Mouse (Mus musculus) midbrain, postnatal 0 days (tissue): ENCODE data around the gene Izumo4. TPM values are rescaled to one million over a fixed set of nuclear protein-coding genes. Genes with fewer than 3 reads are reported as not detected.

Experiments used
- ATAC-seq: fragments of 200-750 bp; cut with Nextera tagmentation; 2 replicates; pipeline ENCODE4 v1.8.0; 2017; ENCODE audit warnings: moderate number of reproducible peaks, mild to moderate bottlenecking, moderate TSS enrichment, moderate library complexity; ENCODE audit not compliant: low FRiP score
- DNase-seq: peaks from one replicate; pipeline ENCODE4 v3.0.0-alpha.2; 2015; ENCODE audit warnings: low spot score
- H3K27ac ChIP-seq: fragments of 300-500 bp; sonication (generic); 2 replicates; pipeline ENCODE4 v1.5.1; 2014; ENCODE audit warnings: low read depth, mild to moderate bottlenecking, low read length, mixed read lengths
- H3K27me3 ChIP-seq: fragments of 300-500 bp; sonication (generic); 2 replicates; pipeline ENCODE4 v1.6.1; 2014; ENCODE audit warnings: low read length, control low read depth, mixed read lengths; ENCODE audit not compliant: insufficient read depth
- H3K36me3 ChIP-seq: fragments of 300-500 bp; sonication (generic); 2 replicates; pipeline ENCODE4 v1.6.1; 2014; ENCODE audit warnings: low read length, control low read depth, mixed read lengths; ENCODE audit not compliant: insufficient read depth
- H3K4me1 ChIP-seq: fragments of 300-500 bp; sonication (generic); 2 replicates; pipeline ENCODE4 v1.6.1; 2014; ENCODE audit warnings: mild to moderate bottlenecking, control low read depth, antibody characterized with exemption, low read length, mixed read lengths; ENCODE audit not compliant: insufficient read depth
- H3K4me2 ChIP-seq: fragments of 300-500 bp; sonication (generic); 2 replicates; pipeline ENCODE4 v1.6.1; 2014; ENCODE audit warnings: low read depth, mild to moderate bottlenecking, low read length, mixed read lengths; ENCODE audit not compliant: poor library complexity, severe bottlenecking
- H3K4me3 ChIP-seq: fragments of 300-500 bp; sonication (generic); 2 replicates; pipeline ENCODE4 v1.5.1; 2014; ENCODE audit warnings: low read depth, mild to moderate bottlenecking, low read length, moderate library complexity
- H3K9ac ChIP-seq: fragments of 300-500 bp; sonication (generic); replicated peaks from 2 replicates; pipeline ENCODE4 v1.6.1; 2014; ENCODE audit warnings: mild to moderate bottlenecking, low read length, moderate library complexity, mixed read lengths; ENCODE audit not compliant: poor library complexity, severe bottlenecking
- H3K9me3 ChIP-seq: fragments of 300-500 bp; sonication (generic); 2 replicates; pipeline ENCODE4 v1.6.1; 2016; ENCODE audit warnings: low read length, control low read depth
- CTCF ChIP-seq: IDR thresholded peaks from 2 replicates; pipeline ENCODE4 v1.5.1; 2016; ENCODE audit warnings: antibody characterized with exemption, mild to moderate bottlenecking
- WGBS: fragments of 180-500 bp; shearing (Covaris S2); extraction: QIAGEN DNeasy Blood & Tissue Kit; methylation state at CpG from one replicate; pipeline ENCODE4 v1.1.7; 2014; 5-methylcytosine and 5-hydroxymethylcytosine counted together
- polyA plus RNA-seq: library from polyadenylated mRNA; unstranded; fragments of >200 nt; fragmentation: Nextera tagmentation; extraction: Ambion mirVana; gene quantifications from 2 replicates; pipeline ENCODE4 v1.2.1, GENCODE M21; 2015
- total RNA-seq: library from RNA; depleted of rRNA; stranded (reverse); fragments of >200 nt; gene quantifications from 2 replicates; pipeline ENCODE4 v1.2.3, GENCODE M21; 2014; rRNA removed

Izumo4 gene
- total RNA-seq = 26.3 and 48.0 TPM in 2 replicates
- polyA plus RNA-seq = 44.0 and 47.4 TPM in 2 replicates

DNA sequence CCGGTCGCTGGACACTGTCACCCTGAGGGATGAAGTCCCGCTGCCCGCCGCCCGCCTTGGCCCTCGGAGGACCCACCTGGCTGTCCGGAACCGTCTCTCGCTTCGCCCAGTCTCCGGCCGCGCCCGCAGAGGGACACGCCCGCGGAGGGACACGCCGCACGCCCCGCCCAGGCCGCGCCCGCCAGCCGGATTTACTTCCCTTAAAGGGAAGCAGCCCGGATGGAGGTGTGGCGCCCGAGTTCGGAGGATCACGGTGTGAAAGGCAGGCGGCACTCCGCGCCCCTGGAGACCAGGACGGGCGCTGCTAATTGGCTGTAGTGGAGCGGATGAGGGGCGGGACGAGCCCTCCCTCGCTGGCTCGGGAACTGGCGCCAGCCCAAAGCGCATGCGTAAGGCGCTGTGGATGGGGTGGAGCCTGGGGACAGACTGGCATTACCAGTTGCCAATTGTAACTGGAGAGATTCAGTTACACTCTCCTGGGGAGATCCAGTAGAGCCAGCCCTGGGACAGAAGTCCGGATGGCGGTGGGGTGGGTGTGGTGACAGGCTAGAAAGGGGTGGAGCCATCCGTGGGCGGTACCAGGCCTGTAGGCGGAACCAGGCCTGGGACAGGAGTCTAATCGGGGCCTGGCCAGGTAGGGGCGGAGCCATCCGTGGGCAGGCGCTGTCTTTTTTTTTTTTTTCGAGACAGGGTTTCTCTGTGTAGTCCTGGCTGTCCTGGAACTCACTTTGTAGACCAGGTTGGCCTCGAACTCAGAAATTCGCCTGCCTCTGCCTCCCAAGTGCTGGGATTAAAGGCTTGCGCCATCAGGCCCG, at the start of gene Izumo4, which contains the start of gene Mob3a:
TSS of gene Izumo4 (plus strand) at position 464 of the 815 bp plus-strand sequence.
TSS of gene Mob3a (minus strand) at position 257 of the 815 bp plus-strand sequence.
- ATAC-seq = peak; percentile 95
- peak; percentile 43 for TF ChIP-seq CTCF
- under 1% methylated on average over 56 of the region's 59 CpGs for WGBS
- Histone ChIP-seq H3K27me3 (no peaks in the 10 kb centered on the region), H3K4me2 (peak within 1 kb of the TSS; percentile 55), H3K4me3 (peak within 1 kb of the TSS; percentile 50), H3K36me3 (peaks cover 12% of the 10 kb centered on the region), H3K4me1 (peaks cover 14% of the 10 kb centered on the region), H3K27ac (peak within 1 kb of the TSS; percentile 84), H3K9ac (peak within 1 kb of the TSS; percentile 62), H3K9me3 (no peaks in the 10 kb centered on the region)
- peak; percentile 100 for DNase-seq

DNA sequence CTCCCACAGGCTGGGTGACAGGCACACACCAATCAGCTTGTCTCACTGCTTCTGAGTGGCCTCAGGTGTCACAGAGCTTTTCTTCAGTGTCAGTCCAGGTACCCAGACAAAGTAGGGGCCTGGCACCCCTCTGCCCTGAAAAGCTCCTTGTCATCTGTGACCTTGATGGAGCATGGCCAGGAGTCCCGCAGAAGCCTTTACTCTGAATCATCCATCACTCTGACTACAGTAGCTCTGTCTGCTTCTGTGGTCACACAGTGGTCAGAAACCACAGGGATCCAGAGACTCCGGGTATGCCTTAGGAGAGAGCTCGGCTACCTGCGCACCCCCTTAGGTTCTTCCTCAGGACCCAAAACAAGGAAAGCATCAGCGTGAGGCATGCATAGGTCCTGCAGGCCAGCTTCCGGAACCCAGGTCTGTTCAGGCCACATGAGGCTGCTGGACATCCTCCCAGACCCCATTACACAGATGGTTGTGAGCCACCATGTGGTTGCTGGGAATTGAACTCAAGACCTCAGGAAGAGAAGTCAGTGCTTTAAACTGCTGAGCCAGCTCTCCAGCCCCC, 48.7 kb upstream of the Izumo4 start:
- TF ChIP-seq CTCF = no peak
- no peaks in the 10 kb centered on the region for H3K9me3 ChIP-seq
- H3K4me1 ChIP-seq = peaks cover 14% of the 10 kb centered on the region
- H3K4me3 ChIP-seq = no peak overlapping the region
- peaks cover under 1% of the 10 kb centered on the region; the same call in 1 of the 2 replicates for H3K36me3 ChIP-seq
- no peaks in the 10 kb centered on the region for H3K27me3 ChIP-seq
- no peak overlapping the region; the same call in 1 of the 2 replicates for H3K27ac ChIP-seq
- H3K4me2 ChIP-seq = no peak overlapping the region
- DNase-seq (no peak), ATAC-seq (no peak)
- H3K9ac ChIP-seq = no peak overlapping the region
- WGBS = 96% methylated on average over 6 of the region's 6 CpGs

DNA sequence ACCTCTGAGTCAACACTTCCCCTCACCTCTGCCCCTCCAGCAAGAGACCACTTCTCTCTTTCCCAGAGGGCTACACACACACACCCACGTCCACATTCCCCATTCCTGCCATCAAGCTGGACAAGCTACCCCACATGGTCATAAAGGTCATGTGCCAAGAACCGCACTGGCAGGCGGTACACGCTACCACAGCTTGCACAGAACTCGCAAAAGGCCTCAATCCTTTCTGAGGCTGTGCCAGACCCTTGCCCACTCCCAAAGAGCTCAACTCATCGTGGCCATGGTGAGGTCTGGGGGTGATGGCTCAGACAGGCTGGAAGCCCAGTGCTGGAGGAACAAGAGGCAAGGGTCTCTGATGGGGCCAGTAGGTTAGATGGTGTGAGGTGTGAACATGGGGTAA, 47.1 kb upstream of the Izumo4 start:
- Histone ChIP-seq H3K9me3 (no peaks in the 10 kb centered on the region), H3K4me3 (peak overlapping the region; percentile 82; the same call in 1 of the 2 replicates), H3K4me1 (peaks cover 14% of the 10 kb centered on the region), H3K4me2 (peak overlapping the region; percentile 93), H3K36me3 (no peaks in the 10 kb centered on the region), H3K27ac (no peak overlapping the region), H3K27me3 (no peaks in the 10 kb centered on the region), H3K9ac (no peak overlapping the region)
- ATAC-seq (no peak), DNase-seq (no peak)
- TF ChIP-seq CTCF = no peak
- WGBS = 80% methylated on average over 6 of the region's 6 CpGs

DNA sequence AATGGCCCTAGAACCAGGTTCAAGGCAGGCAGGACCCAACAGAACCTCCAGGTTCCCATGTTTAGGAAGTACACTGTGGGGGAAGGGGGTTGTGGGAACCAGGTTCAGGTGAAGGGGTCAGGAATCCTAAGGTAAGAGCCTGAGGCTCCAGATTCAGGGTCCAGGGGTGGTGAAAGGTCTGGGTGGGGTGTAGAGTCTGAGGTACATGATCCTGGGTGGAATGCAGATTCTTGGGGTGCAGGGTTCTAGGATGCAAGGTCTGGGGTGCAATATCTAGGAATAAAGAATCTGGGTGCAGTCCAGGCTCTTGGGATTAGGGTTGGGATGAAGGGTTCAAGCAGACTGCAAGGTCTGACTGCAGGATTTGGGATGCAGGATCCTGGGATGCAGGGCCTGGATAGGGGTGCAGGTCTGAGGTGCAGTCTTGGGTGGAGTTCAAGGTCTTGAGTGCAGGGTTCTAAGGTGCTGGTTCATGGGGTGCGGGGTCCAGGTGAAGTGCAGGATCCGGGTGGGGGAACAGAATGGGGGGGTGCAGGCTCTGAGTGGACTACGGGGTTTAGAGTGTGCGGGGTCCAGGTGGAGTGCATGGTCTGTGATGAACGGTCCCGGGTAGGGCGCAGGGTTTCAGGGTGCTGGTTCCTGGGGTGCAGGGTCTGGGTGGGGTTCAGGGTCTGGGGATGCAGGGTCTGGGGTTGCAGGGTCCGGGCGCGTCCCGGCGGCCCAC, 46.4 kb upstream of the Izumo4 start:
- no peaks in the 10 kb centered on the region for H3K9me3 ChIP-seq
- peak overlapping the region; percentile 93 for H3K4me2 ChIP-seq
- WGBS = 6% methylated on average over 12 of the region's 12 CpGs
- H3K27me3 ChIP-seq = no peaks in the 10 kb centered on the region
- ATAC-seq = peak; percentile 29
- peaks cover 14% of the 10 kb centered on the region for H3K4me1 ChIP-seq
- peak overlapping the region; percentile 82 for H3K4me3 ChIP-seq
- no peaks in the 10 kb centered on the region for H3K36me3 ChIP-seq
- H3K9ac ChIP-seq = peak overlapping the region; percentile 93
- TF ChIP-seq CTCF = no peak
- DNase-seq = no peak
- peak overlapping the region; percentile 91 for H3K27ac ChIP-seq

DNA sequence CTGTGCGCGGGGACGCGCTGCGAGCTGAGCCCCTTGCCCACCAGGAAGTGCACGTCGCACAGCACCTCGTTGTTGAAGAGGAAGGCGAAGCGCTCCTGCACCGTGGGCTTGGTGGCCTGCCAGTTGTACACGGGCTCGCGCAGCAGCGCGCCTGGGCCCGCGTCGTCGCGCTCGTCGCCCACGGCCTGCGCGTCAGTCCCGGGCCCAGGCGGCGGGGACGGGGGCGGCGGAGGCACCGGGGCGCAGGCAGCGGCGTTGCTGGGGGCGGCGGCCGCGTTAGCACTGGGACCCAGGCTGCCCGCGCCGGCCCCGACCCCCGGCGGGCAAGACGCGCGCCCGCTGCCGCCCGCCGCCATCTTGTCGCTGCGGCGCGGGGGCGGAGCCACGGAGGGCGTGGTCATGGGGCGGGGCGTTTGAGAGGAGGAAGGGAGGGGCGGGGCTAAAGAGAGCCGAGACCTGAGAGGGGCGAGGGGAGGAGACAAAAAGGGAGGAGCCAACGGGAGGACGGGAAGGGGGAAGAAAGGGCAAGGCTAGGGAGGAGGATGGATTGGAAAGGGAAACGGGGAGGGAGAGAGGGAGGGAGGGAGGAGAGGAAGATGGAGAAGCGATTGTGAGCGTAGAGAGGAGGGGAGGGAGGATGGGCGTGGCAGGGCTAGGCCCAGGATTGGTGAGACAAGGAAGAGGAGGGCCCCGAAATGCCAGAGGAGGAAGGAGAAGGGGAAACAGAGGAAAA, 45.7 kb upstream of the Izumo4 start:
- peak; percentile 82 for ATAC-seq
- WGBS = 2% methylated on average over 70 of the region's 72 CpGs
- no peak for TF ChIP-seq CTCF

More for the DNA sequence above, 45.7 kb upstream of the Izumo4 start:
- H3K4me2 ChIP-seq = peak overlapping the region; percentile 93
- H3K27me3 ChIP-seq = no peaks in the 10 kb centered on the region
- H3K9me3 ChIP-seq = no peaks in the 10 kb centered on the region
- H3K27ac ChIP-seq = peak overlapping the region; percentile 91
- H3K36me3 ChIP-seq = no peaks in the 10 kb centered on the region
- peaks cover 14% of the 10 kb centered on the region for H3K4me1 ChIP-seq
- peak overlapping the region; percentile 93 for H3K9ac ChIP-seq
- DNase-seq = peak; percentile 98
- peak overlapping the region; percentile 82 for H3K4me3 ChIP-seq
